Mouse (Mus musculus): Measurements from ENCODE around the gene Tbxas1. TPM values are rescaled to one million over a fixed set of nuclear protein-coding genes. Genes with fewer than 3 reads are reported as not detected.
A peak's percentile ranks its signal among the peaks of the same experiment; 100 is the strongest.

Gene Tbxas1
- total RNA-seq (2021): under 1 TPM; 0.67 to 0.72 TPM
- long read RNA-seq, experiment 1, partial matches to known transcripts: 0 of 2 reads
- long read RNA-seq, experiment 1, other reads (novel, unspliced or antisense): 0 of 2 reads
- long read RNA-seq, experiment 2, partial matches to known transcripts: 0 of 1 reads
- long read RNA-seq, experiment 2, other reads (novel, unspliced or antisense): 0 of 1 reads

DNA sequence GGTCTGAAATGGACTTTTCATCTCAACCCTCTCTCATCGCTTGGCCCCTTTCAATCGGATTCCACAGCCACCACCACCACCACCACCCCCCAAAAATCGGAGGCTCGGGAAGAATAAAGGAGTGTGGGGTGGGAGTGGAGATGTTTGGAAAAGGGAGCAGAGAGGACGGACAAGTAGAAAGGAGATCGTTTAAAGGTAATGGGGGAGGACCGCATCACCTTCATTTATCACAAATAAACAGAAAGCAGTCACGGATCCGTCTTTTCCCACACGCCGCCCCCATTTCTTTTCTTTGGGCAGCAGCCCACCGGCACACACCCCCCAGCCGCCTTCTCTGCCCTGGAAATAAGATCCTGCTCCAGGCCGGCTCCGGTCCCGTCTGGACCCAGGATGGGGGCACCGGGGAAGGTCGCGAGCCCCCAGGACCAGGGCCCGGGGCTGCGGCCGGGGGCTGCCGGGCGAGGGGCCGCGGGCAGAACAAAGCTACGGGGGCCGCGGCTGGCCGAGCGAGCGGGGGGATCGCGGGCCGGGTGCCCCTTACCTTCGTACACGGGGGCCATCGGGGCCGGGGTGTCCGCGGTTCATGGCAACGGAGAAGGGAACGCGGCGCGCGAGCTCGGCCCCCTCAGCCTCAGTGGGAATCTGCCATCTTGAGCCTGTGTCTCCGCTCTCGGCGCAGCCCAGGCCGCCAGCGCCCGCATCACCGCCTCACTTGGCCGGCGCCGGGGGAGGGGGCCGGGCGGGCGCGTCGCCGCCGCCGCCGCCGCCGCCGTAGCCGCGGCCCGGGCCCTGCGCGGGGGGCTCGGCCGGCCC is at the start of gene Tbxas1:
Gene Tbxas1 (plus strand): TSS at position 147 of the 813 bp plus-strand sequence.
- DNase-seq: peak; percentile 44

DNA sequence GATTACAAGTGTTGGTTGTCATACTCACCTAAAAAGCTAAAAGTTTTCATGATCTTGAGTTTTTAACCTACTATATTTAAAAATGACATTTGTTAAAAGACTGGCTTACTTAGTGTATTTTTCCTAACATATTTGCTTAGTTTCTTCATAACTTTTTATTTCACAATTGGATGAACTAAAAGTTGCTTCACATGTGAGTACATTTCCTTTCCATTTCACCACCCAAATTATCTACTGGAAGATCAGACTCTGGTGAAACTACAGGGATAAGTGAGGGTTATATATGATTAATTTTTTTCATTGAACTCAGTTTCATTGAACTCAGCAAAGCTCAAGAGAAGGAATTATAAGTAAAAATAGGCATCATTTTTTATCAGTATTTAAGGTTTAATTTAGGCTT is 49.3 kb upstream of the Tbxas1 start:
- no peak for DNase-seq

DNA sequence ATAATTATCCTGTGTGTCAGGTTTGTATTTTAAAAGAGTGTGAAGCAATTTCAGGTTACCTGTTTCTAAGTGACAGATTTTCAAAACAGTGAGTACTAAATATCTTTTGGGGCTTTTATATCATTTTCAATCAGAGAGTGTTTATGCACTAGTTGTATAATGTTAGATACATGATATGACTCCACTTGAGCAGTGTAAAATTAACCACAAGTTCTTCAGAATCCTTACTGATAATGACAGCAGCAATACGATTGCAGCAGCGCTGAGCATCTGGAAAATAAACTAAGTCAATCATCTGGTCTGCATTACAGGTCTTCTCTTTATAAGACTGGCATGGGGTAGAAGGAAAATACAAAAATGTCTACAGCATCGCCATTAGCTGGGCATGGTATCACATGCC is 48.3 kb upstream of the Tbxas1 start:
- DNase-seq: no peak

DNA sequence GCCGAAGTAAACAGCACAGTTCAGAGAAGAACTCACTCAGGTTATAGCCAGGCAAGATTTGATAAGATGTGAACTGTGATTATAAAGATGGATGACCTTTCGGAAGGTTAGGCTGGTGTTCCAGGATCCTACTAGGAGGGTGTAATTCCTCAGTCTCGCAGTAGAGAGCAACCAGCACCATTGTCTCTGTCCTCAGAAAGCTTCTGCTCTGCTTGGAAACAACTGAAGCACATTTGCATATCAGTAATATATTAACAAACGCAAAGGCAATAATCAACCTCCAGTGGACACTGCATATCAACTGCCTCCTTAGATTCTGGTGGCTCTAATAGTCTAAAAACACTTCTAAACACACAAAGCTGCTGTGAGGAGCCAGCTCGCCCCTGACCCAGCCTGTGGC is 47.8 kb upstream of the Tbxas1 start:
- DNase-seq: no peak

DNA sequence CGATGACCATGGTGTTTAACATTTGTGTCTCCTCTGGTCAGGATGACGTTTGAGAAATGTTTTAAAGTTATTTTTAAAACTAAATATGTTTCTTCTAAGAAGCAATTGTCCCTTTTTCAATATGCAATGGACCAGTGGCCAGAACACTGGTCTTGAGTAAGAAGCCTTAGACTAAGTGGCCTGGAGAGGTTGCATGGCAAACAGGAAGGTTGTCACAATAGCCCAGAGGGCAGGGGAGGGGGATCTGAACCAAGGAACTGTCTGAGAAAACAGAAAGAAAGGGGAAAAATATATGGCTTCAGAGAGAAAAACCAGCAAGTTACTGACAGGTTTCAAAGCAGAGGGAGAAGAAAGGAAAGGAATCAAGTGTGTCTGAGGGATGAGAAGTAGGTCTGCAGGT is 47.0 kb upstream of the Tbxas1 start:
- no peak for DNase-seq

DNA sequence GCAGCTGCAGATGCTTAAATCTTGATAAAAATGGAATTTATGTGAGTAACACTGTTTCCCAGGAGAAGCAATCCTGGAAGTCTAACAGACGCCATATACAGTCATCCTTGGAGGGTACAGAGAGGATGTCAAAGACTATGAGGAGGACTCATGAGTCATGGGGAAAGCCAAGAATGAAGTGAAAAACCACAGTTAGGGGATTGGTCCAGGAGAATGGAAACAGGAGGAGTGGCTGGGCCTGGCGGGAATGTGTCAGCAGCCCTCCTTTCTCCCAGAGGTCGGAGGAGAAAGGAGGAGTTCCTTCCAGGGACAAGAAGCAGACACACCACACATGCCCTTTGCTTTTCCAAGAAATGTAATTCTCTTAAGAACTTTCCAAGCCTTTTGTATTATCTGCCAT is 45.8 kb upstream of the Tbxas1 start:
- no peak for DNase-seq

DNA sequence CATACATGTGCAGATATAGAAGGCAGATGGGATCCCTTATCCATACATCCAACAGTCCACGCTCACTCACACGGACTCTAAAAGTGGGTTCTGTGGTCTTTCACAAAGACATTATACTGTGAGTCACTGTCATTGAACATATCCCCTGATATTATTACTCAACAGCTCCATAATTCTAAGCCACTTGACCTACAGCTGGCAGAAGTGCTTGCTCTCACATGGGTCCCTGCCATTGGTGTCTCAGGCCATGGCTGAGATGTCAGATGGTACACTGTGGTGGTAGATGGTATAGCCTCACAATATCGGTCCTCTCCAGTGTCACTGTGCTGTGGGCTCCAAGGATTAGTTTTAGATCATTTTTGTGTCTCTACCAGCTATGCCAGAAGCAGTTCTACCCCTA is 41.5 kb upstream of the Tbxas1 start:
- DNase-seq: no peak

DNA sequence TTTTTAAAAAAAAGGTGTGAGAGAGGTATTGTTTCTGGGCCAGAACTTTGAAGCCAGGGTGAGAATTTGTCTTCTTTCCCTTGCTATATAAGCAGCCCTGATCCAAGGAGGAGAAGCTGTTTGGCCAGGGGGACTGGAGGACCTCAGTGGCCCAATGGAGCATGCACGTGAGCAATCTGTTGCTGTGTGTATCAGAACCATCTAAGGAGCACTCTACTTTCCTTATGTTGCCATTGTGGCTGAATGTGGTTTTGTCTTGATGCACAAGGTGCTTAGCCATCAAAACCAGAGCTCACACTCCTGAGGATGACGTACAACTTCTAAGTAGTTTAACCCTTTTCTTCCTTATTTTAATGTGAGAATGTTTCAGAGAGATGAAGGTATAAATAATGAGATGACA is 40.5 kb upstream of the Tbxas1 start:
- DNase-seq: no peak

DNA sequence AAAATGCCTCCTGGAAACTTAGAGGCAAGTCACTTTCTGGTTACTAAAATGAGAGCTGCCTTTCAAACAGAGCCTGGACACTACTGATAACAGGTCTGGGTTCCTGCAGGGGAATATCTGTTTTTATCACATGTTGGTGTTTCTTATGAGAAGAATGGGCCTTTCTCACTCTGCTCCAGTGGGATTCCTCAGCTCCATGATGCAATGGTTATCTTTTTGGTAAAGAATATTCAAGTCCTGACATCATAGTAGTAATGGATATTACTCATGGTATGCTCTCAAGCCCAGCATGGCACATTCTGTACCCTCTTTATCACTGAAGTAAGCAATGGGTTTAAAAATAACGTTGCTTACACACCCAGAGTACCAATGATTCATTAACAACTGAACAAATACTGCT is 40.0 kb upstream of the Tbxas1 start:
- no peak for DNase-seq

DNA sequence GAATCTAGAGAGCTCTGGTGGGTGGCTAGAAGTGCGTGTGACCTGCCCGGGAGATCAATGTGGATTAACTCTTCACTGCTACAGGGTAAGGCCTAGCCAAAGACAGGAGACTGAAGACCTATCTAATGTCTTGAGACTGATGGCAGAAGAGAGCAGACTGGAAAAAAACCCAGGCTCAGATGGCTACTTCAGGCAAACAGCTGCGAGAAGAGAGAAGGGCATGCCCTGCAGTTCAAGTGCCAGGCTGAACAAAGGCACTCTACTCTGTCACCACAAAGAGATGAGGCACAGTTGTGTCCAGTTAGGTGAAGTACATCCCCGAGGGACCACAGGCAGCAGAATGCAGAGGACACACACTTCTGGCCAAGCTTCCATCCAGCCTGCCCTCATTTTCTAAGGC is 37.1 kb upstream of the Tbxas1 start:
- no peak for DNase-seq

DNA sequence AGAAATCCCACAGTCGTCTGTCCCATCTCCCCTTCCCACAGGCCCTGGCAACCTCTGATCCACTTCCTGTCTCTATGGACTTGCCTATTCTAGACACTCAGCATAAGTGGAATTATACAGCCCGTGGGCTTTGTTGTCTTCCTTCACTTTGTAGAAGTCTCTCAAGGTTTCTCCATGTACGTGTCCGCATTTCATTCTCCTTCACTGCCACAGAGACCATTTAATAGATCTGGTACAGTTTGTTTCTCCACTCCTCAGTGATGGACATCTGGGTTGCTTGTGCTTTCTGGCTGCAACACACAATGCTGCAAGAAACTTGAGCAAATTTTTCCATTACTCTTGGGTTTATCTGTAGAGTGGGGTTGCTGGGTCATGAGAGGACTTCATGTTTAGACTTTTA is 35.3 kb upstream of the Tbxas1 start:
- DNase-seq: no peak

DNA sequence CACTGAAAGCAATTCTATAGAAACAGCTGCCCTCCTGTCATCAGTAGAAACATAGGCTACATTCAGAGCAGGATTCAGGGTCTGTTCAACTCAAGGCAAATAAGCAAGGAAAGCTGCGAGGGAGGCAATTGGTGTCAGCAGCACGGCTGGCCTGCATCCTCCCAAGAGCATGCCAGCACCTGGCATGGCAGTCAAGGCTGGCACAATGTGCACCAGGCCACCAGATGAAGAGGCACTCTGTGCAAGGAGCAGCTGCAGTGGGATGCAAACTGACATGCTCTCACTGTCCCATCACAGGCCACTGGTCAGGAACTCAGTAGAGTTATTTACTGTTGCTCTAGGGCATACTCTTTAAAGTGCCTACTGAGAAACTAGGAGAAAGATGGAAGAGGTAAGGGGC is 34.8 kb upstream of the Tbxas1 start:
- peak; percentile 44 for DNase-seq

DNA sequence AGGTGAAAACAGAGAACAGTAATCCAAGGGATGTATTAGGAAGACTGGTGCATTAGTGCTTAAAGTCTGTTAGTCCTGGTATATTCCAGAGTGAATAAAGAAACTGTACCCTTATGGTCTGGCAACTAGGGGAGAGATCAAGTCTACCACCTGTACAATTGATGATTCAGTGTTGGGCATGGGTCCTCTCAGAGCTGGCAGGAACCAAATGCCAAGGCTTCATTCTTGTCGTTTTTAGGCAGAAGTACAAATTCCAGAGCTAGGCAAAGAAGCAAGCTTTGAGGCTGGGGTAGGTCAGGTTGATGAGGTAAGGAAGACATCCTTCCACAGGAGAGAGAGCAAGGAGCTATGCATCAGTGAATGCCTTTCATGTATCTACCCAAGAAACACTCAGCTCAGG is 34.4 kb upstream of the Tbxas1 start:
- DNase-seq: no peak

DNA sequence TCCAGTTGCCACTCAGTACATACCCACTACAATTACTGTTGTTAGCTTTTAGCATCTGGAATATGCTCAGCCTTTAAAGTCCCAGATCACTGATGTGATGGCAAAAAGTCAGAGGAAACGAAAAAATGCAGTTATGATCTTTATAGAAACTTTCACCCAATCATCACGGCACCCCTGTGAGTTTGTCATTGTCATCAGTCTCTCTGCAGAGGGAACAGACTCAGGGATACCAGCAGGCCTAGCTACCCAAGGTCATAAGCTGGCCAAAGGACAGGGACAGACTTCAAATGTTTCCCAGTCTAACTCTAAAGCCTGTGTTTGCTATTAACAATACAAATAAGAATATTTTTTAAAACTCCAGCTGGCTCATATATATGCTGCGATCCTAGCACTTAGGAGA is 33.7 kb upstream of the Tbxas1 start:
- no peak for DNase-seq

DNA sequence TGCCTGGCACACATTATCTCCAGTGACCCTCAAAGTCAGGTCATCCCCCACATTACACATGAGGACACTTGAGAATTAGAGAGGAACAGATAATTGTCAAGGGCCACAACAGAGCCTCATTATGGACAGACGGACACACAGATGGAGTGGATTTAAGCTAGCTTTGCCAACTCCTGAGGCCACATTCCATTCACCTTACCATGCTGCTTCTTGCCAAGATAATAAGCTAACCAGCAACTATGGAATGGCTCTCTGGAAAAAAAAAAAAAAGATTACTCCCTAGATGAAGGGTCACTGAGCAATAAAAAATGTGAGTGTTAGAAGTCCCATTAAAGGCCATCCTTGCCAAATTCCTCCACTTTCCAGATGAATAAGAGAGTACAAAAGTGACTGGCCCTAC is 30.1 kb upstream of the Tbxas1 start:
- DNase-seq: no peak

DNA sequence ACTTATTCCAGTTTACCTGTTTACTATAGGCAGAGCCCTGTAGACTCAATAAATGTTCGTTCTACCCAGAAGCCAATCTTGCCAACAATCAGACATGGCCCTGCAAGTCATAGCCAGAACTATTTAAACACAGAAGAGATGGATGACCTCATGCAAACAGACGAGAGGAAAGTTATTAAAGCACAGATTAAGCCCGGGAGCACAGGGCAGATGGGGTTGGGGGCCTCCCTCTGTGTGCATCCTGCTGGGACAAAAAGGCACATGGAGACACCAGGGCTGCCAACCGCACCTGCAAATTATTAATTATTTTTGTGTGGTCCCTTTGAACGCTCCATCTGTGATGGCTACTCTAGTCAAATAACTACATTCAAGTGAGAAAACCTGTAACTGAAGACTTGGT is 29.3 kb upstream of the Tbxas1 start:
- no peak for DNase-seq

DNA sequence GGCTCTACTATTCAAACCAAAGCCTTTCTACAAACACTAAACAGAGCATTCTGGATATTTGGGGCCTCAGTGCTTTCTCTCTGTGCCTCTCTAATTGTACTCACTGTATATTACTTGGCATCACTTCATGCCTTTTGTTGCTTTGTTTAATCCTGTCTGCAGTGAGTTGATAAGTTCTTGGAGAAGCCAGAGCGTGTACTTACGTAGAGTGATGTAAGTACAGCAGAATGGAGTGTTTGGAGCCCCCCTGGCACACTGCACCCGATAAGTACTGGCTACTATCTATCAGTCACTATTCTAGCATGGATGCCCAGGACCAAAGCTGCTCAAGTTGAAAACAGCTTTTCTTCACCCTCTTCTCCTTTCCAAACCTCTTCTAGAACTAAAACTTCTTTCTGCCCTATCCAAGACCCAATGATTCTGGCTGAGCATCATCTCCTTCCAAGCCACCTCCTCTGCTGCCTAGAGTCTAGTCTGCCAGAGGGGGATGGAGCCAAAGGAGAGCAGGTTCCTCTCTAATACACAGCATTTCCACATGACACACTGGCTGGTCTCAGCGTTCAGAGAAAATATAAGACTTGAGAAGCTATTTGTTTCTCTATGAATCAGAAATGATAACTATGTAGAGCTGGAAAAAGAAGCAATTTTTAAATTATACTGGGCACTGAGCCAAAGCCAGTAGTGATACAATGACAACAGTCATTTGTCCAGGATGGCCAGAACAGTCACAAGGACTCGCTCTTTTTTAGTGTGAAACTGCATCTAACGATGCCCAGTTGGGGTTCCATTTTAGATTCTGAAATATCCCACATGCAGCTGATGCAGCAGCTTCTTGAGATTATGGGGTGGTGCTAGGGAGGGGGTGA is 28.6 kb upstream of the Tbxas1 start:
- no peak for DNase-seq

DNA sequence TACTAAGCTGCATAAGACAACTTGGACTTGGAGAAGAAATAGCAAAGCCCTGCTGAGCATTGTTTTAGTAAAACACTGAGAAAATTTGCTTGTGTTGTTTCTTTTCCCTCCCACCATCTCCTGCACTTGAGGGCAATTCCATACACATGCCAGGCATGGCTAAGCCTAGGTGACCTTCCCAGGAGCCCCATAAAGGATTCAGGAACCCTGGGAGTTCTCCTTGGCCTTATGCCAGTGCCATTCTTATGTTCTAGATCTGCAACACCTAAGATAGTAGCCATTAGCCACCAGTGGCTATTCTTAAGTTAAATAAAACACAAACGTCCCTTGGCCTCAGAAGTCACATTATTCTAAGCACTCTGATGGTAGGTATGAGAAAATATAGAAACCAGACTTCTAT is 27.8 kb upstream of the Tbxas1 start:
- DNase-seq: no peak

DNA sequence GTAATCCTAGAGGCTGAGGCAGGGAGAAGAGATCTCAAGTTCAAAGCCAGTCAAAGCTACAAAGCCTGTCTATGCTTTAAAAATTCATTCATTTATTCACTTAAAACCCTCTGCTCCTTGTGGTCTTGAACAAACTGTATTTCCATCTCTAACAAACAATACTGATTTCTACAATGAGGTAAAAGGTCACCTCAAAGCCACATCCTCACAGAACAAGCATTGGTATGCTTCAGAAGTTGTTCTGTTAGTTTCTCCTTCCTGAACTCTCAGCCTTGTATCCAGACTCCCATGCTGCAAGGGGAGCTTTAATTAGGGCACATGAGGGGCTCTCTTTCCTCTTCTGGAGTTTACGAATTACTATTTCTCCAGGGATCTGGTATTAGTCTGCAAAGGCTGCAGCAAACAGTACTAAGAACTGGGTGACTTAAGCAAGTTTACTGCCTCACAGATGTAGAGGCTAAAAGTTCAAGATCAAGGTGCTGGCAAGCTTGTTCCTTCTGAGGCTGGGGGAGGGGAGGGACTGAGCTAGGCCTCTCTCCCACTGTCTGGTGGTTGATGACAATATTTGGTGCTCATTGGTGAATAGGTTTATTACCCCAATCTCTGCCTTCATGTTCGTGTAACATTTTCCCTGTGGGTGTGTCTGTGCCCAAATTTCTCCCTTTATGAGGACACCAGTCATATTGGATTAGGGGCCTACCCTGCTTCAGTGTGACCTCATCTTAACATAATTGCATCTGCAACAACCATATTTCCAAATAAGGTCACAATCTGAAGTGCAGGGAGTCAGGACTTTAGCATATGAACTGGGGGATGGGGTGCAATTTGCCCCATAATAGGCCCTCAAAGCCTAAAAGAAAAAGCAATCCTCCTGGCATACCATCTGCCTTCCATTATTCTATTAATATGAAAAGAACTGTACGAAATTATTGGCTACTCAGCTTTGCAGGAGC is 27.0 kb upstream of the Tbxas1 start:
- DNase-seq: no peak

DNA sequence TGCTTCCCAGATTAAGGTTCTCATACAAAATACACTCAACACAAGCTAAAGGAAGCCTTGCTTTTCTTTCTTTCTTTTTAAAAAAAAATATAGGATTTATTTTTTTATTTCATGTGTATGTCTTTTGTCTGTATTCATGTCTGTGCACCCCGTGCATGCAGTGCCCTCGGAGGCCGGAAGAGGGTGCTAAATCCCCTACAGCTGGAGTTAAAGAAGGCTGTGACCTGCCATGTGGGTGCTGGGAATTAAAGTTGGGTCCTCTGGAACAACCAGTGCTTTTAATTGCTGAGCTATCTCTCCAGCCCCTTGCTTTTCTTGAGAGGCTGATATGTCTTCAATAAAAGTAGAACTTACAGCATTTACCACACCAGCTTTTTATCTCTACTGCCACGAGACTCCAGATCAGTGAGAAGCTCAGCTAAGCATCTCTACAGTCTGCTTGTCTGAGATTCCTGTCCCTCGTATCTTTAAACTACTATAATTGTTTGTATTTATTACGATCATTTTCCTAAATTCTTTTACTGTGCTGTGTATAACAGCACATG is 24.4 kb upstream of the Tbxas1 start:
- no peak for DNase-seq

DNA sequence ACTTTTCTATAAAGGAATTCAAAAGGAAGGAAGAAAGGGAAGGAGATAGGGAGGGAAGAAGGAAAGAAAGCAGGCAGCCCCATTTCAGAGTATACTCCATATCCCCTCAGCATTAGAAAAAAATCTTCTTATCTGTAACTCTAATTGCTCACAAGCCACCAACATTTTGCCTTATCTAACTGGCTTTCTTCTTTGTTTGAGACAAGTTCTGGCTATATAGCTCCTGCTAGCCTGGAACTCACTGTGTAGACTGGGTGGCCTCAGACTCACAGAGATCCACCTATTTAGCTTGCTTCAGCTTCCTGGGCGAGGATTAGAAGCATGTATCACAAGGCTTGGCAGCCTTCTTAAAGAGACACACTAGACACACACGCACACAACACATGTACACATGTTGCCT is 23.5 kb upstream of the Tbxas1 start:
- no peak for DNase-seq

DNA sequence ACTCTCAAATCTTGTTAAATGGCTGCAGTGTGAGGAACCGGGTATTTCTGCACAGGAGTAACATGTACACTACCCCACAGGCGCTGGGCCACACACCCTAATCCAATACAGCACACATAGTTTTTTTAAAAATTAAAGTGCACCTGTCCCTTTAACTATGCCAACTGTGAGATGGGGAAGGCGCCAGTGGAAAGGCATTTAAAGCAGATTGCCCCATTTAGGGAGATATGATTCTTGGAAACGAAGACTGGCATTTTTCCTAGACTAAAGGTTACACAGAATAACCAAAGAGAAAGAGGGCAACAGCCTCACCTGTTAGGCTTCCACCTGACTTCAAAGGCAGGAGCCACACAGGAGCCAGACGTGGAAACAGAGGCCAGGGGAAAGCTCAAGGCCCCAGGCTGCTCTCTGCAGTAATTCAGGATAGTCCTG is 21.6 kb upstream of the Tbxas1 start:
- no peak for DNase-seq

Measured in gastrocnemius, postnatal 25 days (tissue).